Mouse (Mus musculus) left cerebral cortex, postnatal 36 days (tissue): Measurements from ENCODE around the gene Psmg1. TPM values are rescaled to one million over a fixed set of nuclear protein-coding genes. Genes with fewer than 3 reads are reported as not detected.
"Not testable (repeated sequence)": the region's sequence is repeated elsewhere in the genome, so short reads cannot be mapped to it uniquely, and the experiment has no call there.

Experiments used
- DNase-seq, 2 experiments: peaks; one replicate each; pipeline ENCODE4 v3.0.0; 2021 to 2022; ENCODE audit warnings: low spot score in 2 of 2, mixed read lengths in 1 of 2
- intact Hi-C: fragments of 180-260 bp; cut with DNase I; formaldehyde crosslinking; loops from one replicate; pipeline ENCODE4 v1.15.1; 2025
- total RNA-seq, 2 experiments: library from RNA; stranded (reverse); gene quantifications; 2 replicates each; pipeline ENCODE4 v1.2.3; 2021

The Psmg1 gene
- 10 to 100 TPM; 14.5 to 15.3 TPM for total RNA-seq

GRCm38 (mm10) chr16:95990462-95991121 is at the start of gene Psmg1:
TSS of gene Psmg1 (minus strand) at chr16:95990960.
- DNase-seq = peak; percentile 96
- intact Hi-C loops = no loop called here

- intact Hi-C loops = no loop called here
- DNase-seq = no peak
Measured at GRCm38 (mm10) chr16:96039538-96039937, 48.8 kb upstream of the Psmg1 start.

- peak in 1 of 2 experiments; percentile 30 for DNase-seq
- intact Hi-C loops = no loop called here
Measured at GRCm38 (mm10) chr16:96034473-96034872, 43.7 kb upstream of the Psmg1 start.

GRCm38 (mm10) chr16:96032368-96033043 is 41.7 kb upstream of the Psmg1 start:
- DNase-seq = no peak
- intact Hi-C loops = no loop called here

- intact Hi-C loops = no loop called here
- no peak for DNase-seq
Measured at GRCm38 (mm10) chr16:96030476-96031102, 39.8 kb upstream of the Psmg1 start.

- intact Hi-C loops = no loop called here
Measured at GRCm38 (mm10) chr16:96026256-96026655, 35.5 kb upstream of the Psmg1 start.

GRCm38 (mm10) chr16:96025244-96025643 is 34.5 kb upstream of the Psmg1 start:
- no peak for DNase-seq
- intact Hi-C loops = no loop called here

More at GRCm38 (mm10) chr16:96026256-96026655, 35.5 kb upstream of the Psmg1 start:
- no peak for DNase-seq

- DNase-seq = no peak
- intact Hi-C loops = no loop called here
Measured at GRCm38 (mm10) chr16:96021045-96021444, 30.3 kb upstream of the Psmg1 start.

- intact Hi-C loops, DNase-seq: not testable (repeated sequence)
Measured at GRCm38 (mm10) chr16:96009124-96009523, 18.4 kb upstream of the Psmg1 start.

- DNase-seq, intact Hi-C loops: not testable (repeated sequence)
Measured at GRCm38 (mm10) chr16:96004278-96004677, 13.5 kb upstream of the Psmg1 start.

GRCm38 (mm10) chr16:95999291-95999690 is 8.5 kb upstream of the Psmg1 start:
- no peak for DNase-seq
- intact Hi-C loops = no loop called here

- DNase-seq = no peak
- intact Hi-C loops = no loop called here
Measured at GRCm38 (mm10) chr16:95996156-95996555, 5.4 kb upstream of the Psmg1 start.

GRCm38 (mm10) chr16:95994576-95994975 is 3.8 kb upstream of the Psmg1 start:
- DNase-seq = peak; percentile 16 to 22
- intact Hi-C loops = not testable (repeated sequence)

GRCm38 (mm10) chr16:95992596-95992995 is 1.8 kb upstream of the Psmg1 start:
- DNase-seq = no peak
- intact Hi-C loops = no loop called here

GRCm38 (mm10) chr16:95991122-95991900 is 551 bp upstream of the Psmg1 start:
- DNase-seq = no peak
- intact Hi-C loops = no loop called here

- no peak for DNase-seq
- intact Hi-C loops = no loop called here
Measured at GRCm38 (mm10) chr16:95984911-95985310, 5.8 kb downstream of the Psmg1 start.

- intact Hi-C loops = no loop called here
- DNase-seq = no peak
Measured at GRCm38 (mm10) chr16:95983601-95984000, 7.2 kb downstream of the Psmg1 start.

GRCm38 (mm10) chr16:95970841-95971240 is 19.9 kb downstream of the Psmg1 start:
- intact Hi-C loops = no loop called here
- no peak for DNase-seq

- no peak for DNase-seq
- intact Hi-C loops = no loop called here
Measured at GRCm38 (mm10) chr16:95967455-95967854, 23.3 kb downstream of the Psmg1 start.

GRCm38 (mm10) chr16:95964427-95965023 is 26.2 kb downstream of the Psmg1 start:
- no peak for DNase-seq
- intact Hi-C loops = loop anchor here (5.0 kb wide), 2 partner anchors 497 to 612 kb away; no protein-coding TSS in a partner anchor
